In the genomic region with DNA sequence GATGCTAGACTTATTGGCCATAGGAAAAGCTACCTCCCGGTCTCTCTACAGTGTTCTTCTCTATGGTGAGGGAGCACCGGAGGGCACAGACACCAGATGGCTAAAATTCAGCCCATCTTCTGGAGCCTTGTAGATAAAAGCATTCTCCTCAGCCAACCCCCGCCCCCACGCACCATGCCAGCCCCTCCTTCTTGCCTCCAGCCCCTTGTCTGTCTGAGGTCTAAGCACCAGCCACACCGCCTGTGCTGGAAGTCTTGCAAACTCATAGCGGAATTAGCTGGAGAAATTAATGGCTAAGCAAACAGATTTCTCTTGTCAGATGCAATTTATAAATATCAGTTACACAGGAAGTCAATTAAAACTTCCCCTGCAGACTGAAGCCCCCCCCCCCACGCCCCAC, we compare ENCODE assay signal across 15 mouse cellular contexts. TPM values are rescaled to one million over a fixed set of nuclear protein-coding genes. Genes with fewer than 3 reads are reported as not detected.
A peak's percentile ranks its signal among the peaks of the same experiment; 100 is the strongest.
DNase-seq lines count a peak whose midpoint lies in the region; ATAC-seq and TF ChIP-seq lines count a peak whose summit lies in the region.
"Had no signal": no experiment of that assay in that cellular context is flagged by ENCODE, and none has a peak within 500 bp of the region (broad histone marks: within the 10 kb centered on the region; RNA-seq: fewer than 3 reads in every experiment).

No protein-coding gene starts in this region.

- peaks cover 4% of the 10 kb centered on the region; the same call in 1 of the 2 replicates for H3K4me1 ChIP-seq in forebrain, embryonic 14.5 days (ENCODE audit: control insufficient read depth, insufficient read depth, low read length)
- 0 out of 2 replicates have a peak, but pooled peaks cover 5% of the 10 kb centered on the region for H3K4me1 ChIP-seq in forebrain, postnatal 0 days (ENCODE audit: insufficient read depth)
- peaks cover 12% of the 10 kb centered on the region for H3K4me1 ChIP-seq in hindbrain, embryonic 15.5 days (replicated peaks)
- H3K4me1 ChIP-seq in midbrain, postnatal 0 days (ENCODE audit: insufficient read depth, low read length): no peaks in the 10 kb centered on the region
- no peaks in the 10 kb centered on the region for H3K4me1 ChIP-seq in heart, adult 2 months (ENCODE audit: control insufficient read depth, insufficient read depth, low read length)
- H3K4me1 ChIP-seq: heart, embryonic 13.5 days; liver, embryonic 12.5 days; lung, embryonic 15.5 days had no signal

- no peak overlapping the region for H3K4me2 ChIP-seq in forebrain, embryonic 14.5 days (ENCODE audit: low read length)
- no peak overlapping the region for H3K4me2 ChIP-seq in forebrain, postnatal 0 days (ENCODE audit: low read depth)
- H3K4me2 ChIP-seq in hindbrain, embryonic 15.5 days: no peak overlapping the region
- H3K4me2 ChIP-seq in midbrain, postnatal 0 days (ENCODE audit: low read depth, low read length, poor library complexity, severe bottlenecking): no peak overlapping the region
- H3K4me2 ChIP-seq: heart, embryonic 13.5 days; liver, embryonic 12.5 days; lung, embryonic 15.5 days had no signal

- H3K4me3 ChIP-seq in forebrain, embryonic 14.5 days (ENCODE audit: low read depth, low read length): no peak overlapping the region
- H3K4me3 ChIP-seq in forebrain, postnatal 0 days (ENCODE audit: low read depth, low read length): no peak overlapping the region
- no peak overlapping the region for H3K4me3 ChIP-seq in hindbrain, embryonic 15.5 days
- H3K4me3 ChIP-seq in midbrain, postnatal 0 days (ENCODE audit: low read depth, low read length): no peak overlapping the region
- no peak overlapping the region for H3K4me3 ChIP-seq in heart, adult 2 months
- H3K4me3 ChIP-seq: heart, embryonic 13.5 days; liver, embryonic 12.5 days; lung, embryonic 15.5 days had no signal

- DNase-seq in forebrain, embryonic 14.5 days (ENCODE audit: low spot score): peak; percentile 18
- no peak for DNase-seq in forebrain, postnatal 0 days
- DNase-seq in retina, postnatal 1 day: peak; percentile 38
- DNase-seq in retina, embryonic 14.5 days (ENCODE audit: low spot score): no peak
- DNase-seq in midbrain, postnatal 0 days (ENCODE audit: low spot score): peak; percentile 34
- no peak for DNase-seq in heart, adult 2 months
- no peak for DNase-seq in gastrocnemius, adult 18-20 months (ENCODE audit: low spot score)
- DNase-seq: gastrocnemius, postnatal 36 days; kidney, postnatal 14 days; thymus, postnatal 25 days had no signal

- H3K79me2 ChIP-seq in heart, adult 2 months (replicated peaks; ENCODE audit: control insufficient read depth, insufficient read depth, low read length): no peaks in the 10 kb centered on the region

- no peak overlapping the region for H3K27ac ChIP-seq in forebrain, embryonic 14.5 days (ENCODE audit: low read depth, low read length)
- H3K27ac ChIP-seq in forebrain, postnatal 0 days (ENCODE audit: low read depth, low read length): no peak overlapping the region
- H3K27ac ChIP-seq in hindbrain, embryonic 15.5 days (replicated peaks): peak overlapping the region; percentile 57; the same call in 1 of the 2 replicates
- H3K27ac ChIP-seq in midbrain, postnatal 0 days (ENCODE audit: low read depth, low read length): 0 out of 2 replicates have a peak overlapping the region, but pooled peaks have one; percentile 43
- no peak overlapping the region for H3K27ac ChIP-seq in heart, adult 2 months
- H3K27ac ChIP-seq: heart, embryonic 13.5 days; liver, embryonic 12.5 days; lung, embryonic 15.5 days had no signal

- H3K36me3 ChIP-seq in forebrain, embryonic 14.5 days (ENCODE audit: control insufficient read depth, insufficient read depth, low read length): no peaks in the 10 kb centered on the region
- no peaks in the 10 kb centered on the region for H3K36me3 ChIP-seq in forebrain, postnatal 0 days (ENCODE audit: insufficient read depth)
- no peaks in the 10 kb centered on the region for H3K36me3 ChIP-seq in hindbrain, embryonic 15.5 days
- H3K36me3 ChIP-seq in midbrain, postnatal 0 days (ENCODE audit: insufficient read depth, low read length): no peaks in the 10 kb centered on the region
- H3K36me3 ChIP-seq in heart, adult 2 months (ENCODE audit: control insufficient read depth, insufficient read depth, low read length): no peaks in the 10 kb centered on the region
- H3K36me3 ChIP-seq: heart, embryonic 13.5 days; liver, embryonic 12.5 days; lung, embryonic 15.5 days had no signal

- TF ChIP-seq POLR2A in heart, adult 2 months (IDR thresholded peaks at IDR 0.05; ENCODE audit: insufficient read depth, low read depth, low read length): no peak

- TF ChIP-seq CTCF in forebrain, postnatal 0 days (IDR thresholded peaks at IDR 0.05; ENCODE audit: low read depth): no peak
- no peak for TF ChIP-seq CTCF in midbrain, postnatal 0 days (IDR thresholded peaks at IDR 0.05)
- TF ChIP-seq CTCF in heart, adult 2 months (IDR thresholded peaks at IDR 0.05): no peak

- intact Hi-C loops in heart, adult 2 months (cut with DNase I): loop anchor here (2.0 kb wide), 1 partner anchor 351 kb away; no protein-coding TSS in a partner anchor

- TF ChIP-seq EP300 in heart, adult 2 months (IDR thresholded peaks at IDR 0.05; ENCODE audit: insufficient read depth, low read depth, low read length): no peak

- ATAC-seq in forebrain, embryonic 14.5 days: no peak
- ATAC-seq in forebrain, postnatal 0 days: no peak; the same call in 1 of the 2 replicates
- ATAC-seq in hindbrain, embryonic 15.5 days (ENCODE audit: low FRiP score, low read depth): peak; percentile 40; the same call in 1 of the 2 replicates
- ATAC-seq in midbrain, postnatal 0 days (ENCODE audit: low FRiP score): no peak
- ATAC-seq: activated CD4-positive, CD25-positive, alpha-beta regulatory T cell, adult 4 months; liver, embryonic 12.5 days had no signal

- no peaks in the 10 kb centered on the region for H3K9me3 ChIP-seq in forebrain, embryonic 14.5 days (replicated peaks; ENCODE audit: control insufficient read depth, low read length)
- H3K9me3 ChIP-seq in forebrain, postnatal 0 days (ENCODE audit: low read length): no peaks in the 10 kb centered on the region
- H3K9me3 ChIP-seq in hindbrain, embryonic 15.5 days: no peaks in the 10 kb centered on the region
- no peaks in the 10 kb centered on the region for H3K9me3 ChIP-seq in midbrain, postnatal 0 days (ENCODE audit: low read length)
- H3K9me3 ChIP-seq: heart, embryonic 13.5 days; liver, embryonic 12.5 days; lung, embryonic 15.5 days had no signal

- WGBS in forebrain, embryonic 14.5 days: 35% methylated on average over 7 of the region's 7 CpGs
- 39% methylated on average over 7 of the region's 7 CpGs for WGBS in forebrain, postnatal 0 days
- 50% methylated on average over 7 of the region's 7 CpGs for WGBS in hindbrain, embryonic 15.5 days
- WGBS in midbrain, postnatal 0 days: 55% methylated on average over 7 of the region's 7 CpGs
- 68% methylated on average over 7 of the region's 7 CpGs for WGBS in heart, adult 2 months

- no peaks in the 10 kb centered on the region for H3K27me3 ChIP-seq in forebrain, embryonic 14.5 days (replicated peaks; ENCODE audit: control insufficient read depth, insufficient read depth, low read length)
- H3K27me3 ChIP-seq in forebrain, postnatal 0 days (ENCODE audit: insufficient read depth, low read length): no peaks in the 10 kb centered on the region
- no peaks in the 10 kb centered on the region for H3K27me3 ChIP-seq in hindbrain, embryonic 15.5 days
- H3K27me3 ChIP-seq in midbrain, postnatal 0 days (ENCODE audit: insufficient read depth, low read length): no peaks in the 10 kb centered on the region
- no peaks in the 10 kb centered on the region for H3K27me3 ChIP-seq in heart, adult 2 months (ENCODE audit: control insufficient read depth, insufficient read depth, low read length)
- H3K27me3 ChIP-seq: liver, embryonic 12.5 days; lung, embryonic 15.5 days had no signal

- no peak overlapping the region for H3K9ac ChIP-seq in forebrain, embryonic 14.5 days (ENCODE audit: low read length)
- no peak overlapping the region for H3K9ac ChIP-seq in forebrain, postnatal 0 days
- H3K9ac ChIP-seq in hindbrain, embryonic 15.5 days: no peak overlapping the region
- no peak overlapping the region for H3K9ac ChIP-seq in midbrain, postnatal 0 days (replicated peaks; ENCODE audit: low read length, poor library complexity, severe bottlenecking)
- no peak overlapping the region for H3K9ac ChIP-seq in heart, adult 2 months (ENCODE audit: low read depth, low read length)
- H3K9ac ChIP-seq: heart, embryonic 13.5 days; liver, embryonic 12.5 days; lung, embryonic 15.5 days had no signal

RNA-seq across cellular contexts. Expression of gene Glrx5, which starts 43.0 kb away (rescaled TPM):
- 154 and 173 TPM in 2 replicates for polyA plus RNA-seq in forebrain, embryonic 14.5 days (2014; fragmentation: Nextera tagmentation; extraction: Ambion mirVana)
- 47.4 and 84.5 TPM in 2 replicates for total RNA-seq in forebrain, postnatal 0 days (2014; rRNA removed)
- polyA plus RNA-seq in forebrain, postnatal 0 days (2015; fragmentation: Nextera tagmentation; extraction: Ambion mirVana): 177 and 205 TPM in 2 replicates
- polyA plus RNA-seq in hindbrain, embryonic 15.5 days (2015; fragmentation: Nextera tagmentation; extraction: Ambion mirVana): 164 and 169 TPM in 2 replicates
- total RNA-seq in midbrain, postnatal 0 days (2014; rRNA removed): 35.8 and 50.9 TPM in 2 replicates
- 175 and 185 TPM in 2 replicates for polyA plus RNA-seq in midbrain, postnatal 0 days (2015; fragmentation: Nextera tagmentation; extraction: Ambion mirVana)
- total RNA-seq in heart, adult 2 months (2021): 10 to 100 TPM; 86.5 to 94.7 TPM
- polyA plus RNA-seq in heart, adult 2 months (2012; rRNA removed): 103 and 104 TPM in 2 replicates
- total RNA-seq in gastrocnemius, adult 18-20 months (2021): 10 to 100 TPM; 54.6 to 57.3 TPM

Comparison
In these comparisons a context has a peak if more than half of its experiments do, and no peak if none do; other contexts are left out.
1. DNase-seq: peak in forebrain, embryonic 14.5 days (single experiment), retina, postnatal 1 day (single experiment) and midbrain, postnatal 0 days (single experiment); none in forebrain, postnatal 0 days (single experiment), retina, embryonic 14.5 days (single experiment), heart, adult 2 months (0 of 2) and gastrocnemius, adult 18-20 months (single experiment).
2. H3K27ac ChIP-seq: peak in hindbrain, embryonic 15.5 days (single experiment) and midbrain, postnatal 0 days (single experiment); none in forebrain, embryonic 14.5 days (single experiment), forebrain, postnatal 0 days (single experiment) and heart, adult 2 months (single experiment).